Mouse (Mus musculus) liver, adult 2 months (tissue): Measurements from ENCODE around the gene Fgf14.

Experiments
- CTCF ChIP-seq: fragments of 200-500 bp; IDR thresholded peaks from 2 replicates; pipeline ENCODE4 v1.5.1; 2011; ENCODE audit warnings: low read depth, low read length, control low read depth
- POLR2A ChIP-seq: fragments of 200-500 bp; IDR thresholded peaks from 2 replicates; pipeline ENCODE4 v1.6.1; 2011; ENCODE audit warnings: low read length, control low read depth; ENCODE audit not compliant: insufficient read depth; ENCODE audit errors: extremely low read depth

DNA sequence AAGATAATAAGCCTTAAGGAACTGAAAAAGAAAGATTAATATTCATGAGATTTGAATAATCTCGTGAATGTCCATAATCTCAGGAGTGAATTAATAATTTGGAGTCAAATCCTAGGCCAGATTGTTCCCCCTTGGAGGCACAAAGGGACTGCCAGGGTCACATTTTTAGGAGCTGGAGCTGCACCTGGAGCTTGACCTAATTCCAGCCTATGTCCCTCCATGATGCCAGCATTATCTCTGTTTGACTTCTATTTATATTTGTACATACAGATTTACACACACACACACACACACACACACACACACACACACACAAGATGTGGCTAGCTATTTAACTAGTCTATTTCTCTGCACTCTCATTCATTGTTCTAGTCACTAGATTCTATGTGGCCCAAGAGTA lies 100.4 kb downstream of the Fgf14 start:
- TF ChIP-seq POLR2A (no peak), CTCF (no peak)
